Mouse (Mus musculus) intestine, embryonic 15.5 days (tissue): ENCODE results near the gene Olfr1198. TPM values are rescaled to one million over a fixed set of nuclear protein-coding genes. Genes with fewer than 3 reads are reported as not detected.

Experiments used
- ATAC-seq: fragments of 200-750 bp; cut with Nextera tagmentation; 2 replicates; pipeline ENCODE4 v1.8.0; 2017; ENCODE audit warnings: moderate TSS enrichment, moderate library complexity
- H3K27ac ChIP-seq: fragments of 300-500 bp; sonication (generic); 2 replicates; pipeline ENCODE4 v1.5.1; 2015; ENCODE audit warnings: mild to moderate bottlenecking, inconsistent platforms
- H3K27me3 ChIP-seq: fragments of 300-500 bp; sonication (generic); replicated peaks from 2 replicates; pipeline ENCODE4 v1.6.1; 2015; ENCODE audit warnings: inconsistent platforms
- H3K36me3 ChIP-seq: fragments of 300-500 bp; sonication (generic); 2 replicates; pipeline ENCODE4 v1.6.1; 2015; ENCODE audit warnings: inconsistent platforms
- H3K4me1 ChIP-seq: fragments of 300-500 bp; sonication (generic); replicated peaks from 2 replicates; pipeline ENCODE4 v1.6.1; 2015; ENCODE audit warnings: inconsistent platforms
- H3K4me2 ChIP-seq: fragments of 300-500 bp; sonication (generic); replicated peaks from 2 replicates; pipeline ENCODE4 v1.6.1; 2015; ENCODE audit warnings: mild to moderate bottlenecking, inconsistent platforms
- H3K4me3 ChIP-seq: fragments of 300-500 bp; sonication (generic); replicated peaks from 2 replicates; pipeline ENCODE4 v1.5.1; 2015; ENCODE audit warnings: inconsistent platforms
- H3K9ac ChIP-seq: fragments of 300-500 bp; sonication (generic); 2 replicates; pipeline ENCODE4 v1.6.1; 2015; ENCODE audit warnings: inconsistent platforms
- H3K9me3 ChIP-seq: fragments of 300-500 bp; sonication (generic); 2 replicates; pipeline ENCODE4 v1.6.1; 2016; ENCODE audit warnings: inconsistent platforms
- WGBS: fragments of 180-500 bp; shearing (Covaris S2); methylation state at CpG from one replicate; pipeline ENCODE4 v1.1.7; 2015; 5-methylcytosine and 5-hydroxymethylcytosine counted together
- polyA plus RNA-seq: library from polyadenylated mRNA; unstranded; fragments of >200 nt; fragmentation: Nextera tagmentation; extraction: Ambion mirVana; gene quantifications from 2 replicates; pipeline ENCODE4 v1.2.1, GENCODE M21; 2015

Olfr1198 gene
- not detected in 2 replicates for polyA plus RNA-seq

- no peak within 1 kb of the TSS for H3K9ac ChIP-seq
- ATAC-seq, result no peak
- WGBS, result 92% methylated on average over 2 of the region's 2 CpGs
- no peaks in the 10 kb centered on the region for H3K27me3 ChIP-seq
- H3K4me3 ChIP-seq, result no peak within 1 kb of the TSS
- no peaks in the 10 kb centered on the region for H3K36me3 ChIP-seq
- no peaks in the 10 kb centered on the region for H3K4me1 ChIP-seq
- H3K4me2 ChIP-seq, result no peak within 1 kb of the TSS
- no peak within 1 kb of the TSS for H3K27ac ChIP-seq
- no peaks in the 10 kb centered on the region for H3K9me3 ChIP-seq
Measured at GRCm38 (mm10) chr2:88751270-88751669, at the start of gene Olfr1198. Olfr1198 (minus strand) TSS chr2:88751370.

- Histone ChIP-seq H3K9ac (no peak within 1 kb of the TSS), H3K36me3 (no peaks in the 10 kb centered on the region), H3K27ac (no peak within 1 kb of the TSS), H3K9me3 (no peaks in the 10 kb centered on the region), H3K4me1 (no peaks in the 10 kb centered on the region), H3K4me3 (no peak within 1 kb of the TSS), H3K27me3 (no peaks in the 10 kb centered on the region), H3K4me2 (no peak within 1 kb of the TSS)
- ATAC-seq, result no peak
- 80% methylated on average over 6 of the region's 6 CpGs for WGBS
Measured at GRCm38 (mm10) chr2:88792736-88793135, 41.6 kb upstream of the Olfr1198 start, which contains the start of gene Olfr1201. Olfr1201 (plus strand) TSS chr2:88793036.

- H3K27ac ChIP-seq, result no peak within 1 kb of the TSS
- H3K27me3 ChIP-seq, result no peaks in the 10 kb centered on the region
- no peak for ATAC-seq
- no peak within 1 kb of the TSS for H3K9ac ChIP-seq
- 75% methylated on average over 2 of the region's 2 CpGs for WGBS
- H3K4me2 ChIP-seq, result no peak within 1 kb of the TSS
- H3K4me1 ChIP-seq, result no peaks in the 10 kb centered on the region
- H3K9me3 ChIP-seq, result no peaks in the 10 kb centered on the region
- no peaks in the 10 kb centered on the region for H3K36me3 ChIP-seq
- H3K4me3 ChIP-seq, result no peak within 1 kb of the TSS
Measured at GRCm38 (mm10) chr2:88770388-88770787, 19.2 kb upstream of the Olfr1198 start, which contains the start of gene Olfr1200. Olfr1200 (minus strand) TSS chr2:88770488.

- WGBS, result 93% methylated on average over 2 of the region's 2 CpGs
- Histone ChIP-seq H3K4me1 (no peaks in the 10 kb centered on the region), H3K4me2 (no peak within 1 kb of the TSS), H3K27ac (no peak within 1 kb of the TSS), H3K9me3 (no peaks in the 10 kb centered on the region), H3K36me3 (no peaks in the 10 kb centered on the region), H3K4me3 (no peak within 1 kb of the TSS), H3K27me3 (no peaks in the 10 kb centered on the region), H3K9ac (no peak within 1 kb of the TSS)
- ATAC-seq, result no peak
Measured at GRCm38 (mm10) chr2:88760369-88760768, 9.2 kb upstream of the Olfr1198 start, which contains the start of gene Olfr1199. Olfr1199 (minus strand) TSS chr2:88760469.

- no peaks in the 10 kb centered on the region for H3K9me3 ChIP-seq
- no peak overlapping the region for H3K4me2 ChIP-seq
- H3K4me3 ChIP-seq, result no peak overlapping the region
- WGBS, result 74% methylated on average over 3 of the region's 3 CpGs
- no peak overlapping the region for H3K27ac ChIP-seq
- no peak overlapping the region for H3K9ac ChIP-seq
- no peaks in the 10 kb centered on the region for H3K4me1 ChIP-seq
- no peaks in the 10 kb centered on the region for H3K27me3 ChIP-seq
- H3K36me3 ChIP-seq, result no peaks in the 10 kb centered on the region
- ATAC-seq, result no peak
Measured at GRCm38 (mm10) chr2:88743379-88743778, 7.8 kb downstream of the Olfr1198 start.

GRCm38 (mm10) chr2:88732266-88732665 lies 18.9 kb downstream of the Olfr1198 start, which contains the start of gene Olfr1197:
Olfr1197 (minus strand) TSS chr2:88732366.
- no peak within 1 kb of the TSS for H3K27ac ChIP-seq
- H3K4me1 ChIP-seq, result no peaks in the 10 kb centered on the region
- WGBS, result 92% methylated on average over 1 of the region's 1 CpGs
- H3K9me3 ChIP-seq, result no peaks in the 10 kb centered on the region
- H3K27me3 ChIP-seq, result no peaks in the 10 kb centered on the region
- ATAC-seq, result no peak
- no peaks in the 10 kb centered on the region for H3K36me3 ChIP-seq
- no peak within 1 kb of the TSS for H3K4me3 ChIP-seq
- no peak within 1 kb of the TSS for H3K4me2 ChIP-seq
- H3K9ac ChIP-seq, result no peak within 1 kb of the TSS

- no peak within 1 kb of the TSS for H3K4me3 ChIP-seq
- no peaks in the 10 kb centered on the region for H3K36me3 ChIP-seq
- H3K27ac ChIP-seq, result no peak within 1 kb of the TSS
- no peak for ATAC-seq
- no peaks in the 10 kb centered on the region for H3K4me1 ChIP-seq
- no peak within 1 kb of the TSS for H3K4me2 ChIP-seq
- H3K9ac ChIP-seq, result no peak within 1 kb of the TSS
- H3K27me3 ChIP-seq, result no peaks in the 10 kb centered on the region
- no peaks in the 10 kb centered on the region for H3K9me3 ChIP-seq
- 90% methylated on average over 2 of the region's 2 CpGs for WGBS
Measured at GRCm38 (mm10) chr2:88704497-88704896, 46.7 kb downstream of the Olfr1198 start, which contains the start of gene Olfr1196. Olfr1196 (minus strand) TSS chr2:88704597.

Other genes with a start within 250 kb of the Olfr1198 start
- gene Olfr1186, start 232.8 kb downstream of the Olfr1198 start, polyA plus RNA-seq, result not detected in 2 replicates
- gene Olfr1188, start 194.4 kb downstream of the Olfr1198 start, polyA plus RNA-seq, result not detected in 2 replicates
- gene Olfr1189, start 164.9 kb downstream of the Olfr1198 start, polyA plus RNA-seq, result not detected in 2 replicates
- not detected in 2 replicates for gene Olfr1191-ps1, start 110.8 kb downstream of the Olfr1198 start, polyA plus RNA-seq
- not detected in 2 replicates for gene Olfr1192-ps1, start 102.9 kb downstream of the Olfr1198 start, polyA plus RNA-seq
- gene Olfr1193, start 75.7 kb downstream of the Olfr1198 start, polyA plus RNA-seq, result not detected in 2 replicates
- gene Olfr1195, start 62.2 kb downstream of the Olfr1198 start, polyA plus RNA-seq, result not detected in 2 replicates
- not detected in 2 replicates for gene Olfr1196, start 46.8 kb downstream of the Olfr1198 start, polyA plus RNA-seq
- gene Olfr1197, start 19.0 kb downstream of the Olfr1198 start, polyA plus RNA-seq, result not detected in 2 replicates
- gene Olfr1199, start 9.1 kb upstream of the Olfr1198 start, polyA plus RNA-seq, result not detected in 2 replicates
- not detected in 2 replicates for gene Olfr1200, start 19.1 kb upstream of the Olfr1198 start, polyA plus RNA-seq
- gene Olfr1201, start 41.7 kb upstream of the Olfr1198 start, polyA plus RNA-seq, result not detected in 2 replicates
- not detected in 2 replicates for gene Olfr1202, start 63.1 kb upstream of the Olfr1198 start, polyA plus RNA-seq
- gene Olfr1205, start 78.4 kb upstream of the Olfr1198 start, polyA plus RNA-seq, result not detected in 2 replicates
- gene Olfr1204, start 97.9 kb upstream of the Olfr1198 start, polyA plus RNA-seq, result not detected in 2 replicates
- gene Olfr1206, start 111.9 kb upstream of the Olfr1198 start, polyA plus RNA-seq, result not detected in 2 replicates
- not detected in 2 replicates for gene Olfr1208, start 150.9 kb upstream of the Olfr1198 start, polyA plus RNA-seq
- gene Olfr1209, start 163.8 kb upstream of the Olfr1198 start, polyA plus RNA-seq, result not detected in 2 replicates
- not detected in 2 replicates for gene Olfr1211, start 186.7 kb upstream of the Olfr1198 start, polyA plus RNA-seq
- not detected in 2 replicates for gene Olfr1212, start 202.6 kb upstream of the Olfr1198 start, polyA plus RNA-seq
- not detected in 2 replicates for gene Gm13762, start 228.9 kb upstream of the Olfr1198 start, polyA plus RNA-seq
- not detected in 2 replicates for gene Olfr1214, start 241.3 kb upstream of the Olfr1198 start, polyA plus RNA-seq